Mouse (Mus musculus) CH12.LX (cell line): ENCODE measurements around the gene Syt5. TPM values are rescaled to one million over a fixed set of nuclear protein-coding genes. Genes with fewer than 3 reads are reported as not detected.
"Not testable (repeated sequence)": the region's sequence is repeated elsewhere in the genome, so short reads cannot be mapped to it uniquely, and the experiment has no call there.

Source experiments
- DNase-seq: peaks from one replicate; pipeline ENCODE4 v3.0.0-alpha.2; 2013; ENCODE audit errors: extremely low read depth
- H3K27ac ChIP-seq: 2 replicates; pipeline ENCODE4 v1.5.1; 2012; ENCODE audit warnings: low read depth, mild to moderate bottlenecking, control low read depth, moderate library complexity; ENCODE audit not compliant: insufficient read depth
- H3K27me3 ChIP-seq: replicated peaks from 2 replicates; pipeline ENCODE3; 2012; ENCODE audit warnings: inconsistent platforms
- H3K36me3 ChIP-seq, 2 experiments: replicated peaks in 1 of 2; 2 replicates each; pipeline versions ENCODE3 to v1.6.1; 2012; ENCODE audit warnings: inconsistent platforms in 1 of 2, low read length in 1 of 2, mild to moderate bottlenecking in 1 of 2, mixed read lengths in 1 of 2, moderate library complexity in 1 of 2; ENCODE audit not compliant: control insufficient read depth in 1 of 2, insufficient read depth in 1 of 2
- H3K4me1 ChIP-seq, 2 experiments: 2 replicates each; pipeline ENCODE4 v1.6.1; 2012; ENCODE audit warnings: inconsistent platforms in 1 of 2, moderate library complexity in 1 of 2; ENCODE audit not compliant: insufficient read depth in 2 of 2, control insufficient read depth in 1 of 2
- H3K4me2 ChIP-seq: 2 replicates; pipeline ENCODE4 v1.6.1; 2012; ENCODE audit warnings: low read depth, mild to moderate bottlenecking, control low read depth; ENCODE audit not compliant: poor library complexity, insufficient read depth, severe bottlenecking
- H3K4me3 ChIP-seq, 3 experiments: fragments of 150-350 bp in 1 of 3; sonication (generic) in 1 of 3; replicated peaks in 1 of 3; 2 replicates each; pipeline versions ENCODE3 to v1.5.1; 2011 to 2012; ENCODE audit warnings: low read depth in 2 of 3, low read length in 2 of 3, mild to moderate bottlenecking in 2 of 3, moderate library complexity in 2 of 3, control low read depth in 1 of 3, improper control_type of control experiment in 1 of 3, inconsistent platforms in 1 of 3, mixed read lengths in 1 of 3; ENCODE audit not compliant: poor library complexity in 1 of 3
- H3K79me2 ChIP-seq: replicated peaks from 2 replicates; pipeline ENCODE4 v1.6.1; 2012; ENCODE audit warnings: mild to moderate bottlenecking, moderate library complexity; ENCODE audit not compliant: control insufficient read depth, poor library complexity, insufficient read depth, severe bottlenecking; ENCODE audit errors: extremely low read depth
- H3K9ac ChIP-seq: 2 replicates; pipeline ENCODE4 v1.6.1; 2012; ENCODE audit warnings: low read depth, mild to moderate bottlenecking, control low read depth, moderate library complexity; ENCODE audit not compliant: insufficient read depth
- H3K9me3 ChIP-seq: replicated peaks from 2 replicates; pipeline ENCODE3; 2012; ENCODE audit warnings: low read length, inconsistent platforms, mixed read lengths
- BHLHE40 ChIP-seq: IDR thresholded peaks from 2 replicates; pipeline ENCODE4 v1.6.1; 2011; ENCODE audit warnings: mild to moderate bottlenecking, low read depth, low read length, improper control_type of control experiment
- CHD2 ChIP-seq: IDR thresholded peaks from 2 replicates; pipeline ENCODE4 v1.6.1; 2011; ENCODE audit warnings: low read length, improper control_type of control experiment
- CTCF ChIP-seq, 2 experiments: IDR thresholded peaks in 1 of 2; conservative IDR thresholded peaks in 1 of 2; 2 replicates each; pipeline ENCODE4 v1.5.1; 2011 to 2012; ENCODE audit warnings: low read depth in 2 of 2, low read length in 2 of 2, improper control_type of control experiment in 1 of 2, inconsistent platforms in 1 of 2, mild to moderate bottlenecking in 1 of 2, moderate library complexity in 1 of 2
- EP300 ChIP-seq: IDR thresholded peaks from 2 replicates; pipeline ENCODE4 v1.6.1; 2011; ENCODE audit warnings: low read length, improper control_type of control experiment
- KAT2A ChIP-seq: IDR thresholded peaks from 2 replicates; pipeline ENCODE4 v1.6.1; 2012; ENCODE audit warnings: low read length, improper control_type of control experiment, inconsistent platforms; ENCODE audit not compliant: insufficient replicate concordance
- MAX ChIP-seq: IDR thresholded peaks from 2 replicates; pipeline ENCODE4 v1.6.1; 2011; ENCODE audit warnings: low read length, improper control_type of control experiment
- MAZ ChIP-seq: IDR thresholded peaks from 2 replicates; pipeline ENCODE4 v1.6.1; 2012; ENCODE audit warnings: low read depth, mild to moderate bottlenecking, inconsistent platforms, low read length, improper control_type of control experiment, moderate library complexity
- MXI1 ChIP-seq: IDR thresholded peaks from 2 replicates; pipeline ENCODE4 v1.6.1; 2011; ENCODE audit warnings: mild to moderate bottlenecking, low read depth, low read length, improper control_type of control experiment
- MYC ChIP-seq: IDR thresholded peaks from 2 replicates; pipeline ENCODE4 v1.6.1; 2011; ENCODE audit warnings: low read depth, mild to moderate bottlenecking, improper control_type of control experiment, low read length
- PAX5 ChIP-seq: IDR thresholded peaks from 2 replicates; pipeline ENCODE4 v1.6.1; 2012; ENCODE audit warnings: low read length, inconsistent platforms, mixed read lengths
- POLR2AphosphoS2 ChIP-seq: IDR thresholded peaks from 2 replicates; pipeline ENCODE4 v1.6.1; 2011; ENCODE audit warnings: low read depth, low read length, improper control_type of control experiment
- RCOR1 ChIP-seq: conservative IDR thresholded peaks from 2 replicates; pipeline ENCODE4 v1.6.1; 2012; ENCODE audit warnings: low read depth, mild to moderate bottlenecking, inconsistent platforms, low read length, improper control_type of control experiment
- SIN3A ChIP-seq: IDR thresholded peaks from 2 replicates; pipeline ENCODE4 v1.6.1; 2012; ENCODE audit warnings: low read length, improper control_type of control experiment, inconsistent platforms
- UBTF ChIP-seq: IDR thresholded peaks from 2 replicates; pipeline ENCODE4 v1.6.1; 2012; ENCODE audit warnings: low read depth, mild to moderate bottlenecking, inconsistent platforms, low read length, improper control_type of control experiment, moderate library complexity
- USF2 ChIP-seq: conservative IDR thresholded peaks from 2 replicates; pipeline ENCODE4 v1.6.1; 2011; ENCODE audit warnings: low read depth, low read length, improper control_type of control experiment
- ZKSCAN1 ChIP-seq: IDR thresholded peaks from 2 replicates; pipeline ENCODE4 v1.6.1; 2012; ENCODE audit warnings: low read depth, inconsistent platforms, low read length, improper control_type of control experiment, borderline replicate concordance
- ZNF384 ChIP-seq: IDR thresholded peaks from 2 replicates; pipeline ENCODE4 v1.6.1; 2012; ENCODE audit warnings: low read depth, low read length, improper control_type of control experiment, inconsistent platforms
- dilution Hi-C: fragments of 300-500 bp; cut with MboI; formaldehyde crosslinking; loops from 2 replicates; pipeline ENCODE4 v1.14.3; 2020; ENCODE audit warnings: low sequenced_read_pairs; ENCODE audit not compliant: extremely low pct_unique_long_range_greater_than_20kb, extremely low pct_ligation_motif_present
- in situ Hi-C: fragments of 300-500 bp; cut with MboI; formaldehyde crosslinking; loops from 3 replicates; pipeline ENCODE4 v1.14.3; 2019; ENCODE audit warnings: low sequenced_read_pairs, low pct_ligation_motif_present, low pct_unique_long_range_greater_than_20kb, mixed read lengths
- polyA plus RNA-seq: library from polyadenylated mRNA; unstranded; fragments of >175 nt; gene quantifications from 2 replicates; pipeline ENCODE4 v1.2.1, GENCODE M21; 2012; ENCODE audit warnings: low read depth; ENCODE audit not compliant: insufficient read length
- total RNA-seq, 2 experiments: library from RNA; depleted of rRNA; stranded (reverse); fragments of 300-350 nt in 1 of 2; fragments of >200 nt in 1 of 2; gene quantifications; 2 replicates each; pipeline ENCODE4 v1.2.3; 2012 to 2014

Syt5 gene
- total and polyA plus RNA-seq, 3 experiments: 0.20 to 0.68 (median 0.30) TPM

- peak within 1 kb of the TSS in 1 of 3 experiments; percentile 37 for H3K4me3 ChIP-seq
- no peak within 1 kb of the TSS for H3K9ac ChIP-seq
- DNase-seq: no peak
Observed at GRCm38 (mm10) chr7:4532005-4532729, 15.2 kb downstream of the Syt5 start, which contains the start of gene Dnaaf3. TSS of gene Dnaaf3 (minus strand) at chr7:4532453.

DNA sequence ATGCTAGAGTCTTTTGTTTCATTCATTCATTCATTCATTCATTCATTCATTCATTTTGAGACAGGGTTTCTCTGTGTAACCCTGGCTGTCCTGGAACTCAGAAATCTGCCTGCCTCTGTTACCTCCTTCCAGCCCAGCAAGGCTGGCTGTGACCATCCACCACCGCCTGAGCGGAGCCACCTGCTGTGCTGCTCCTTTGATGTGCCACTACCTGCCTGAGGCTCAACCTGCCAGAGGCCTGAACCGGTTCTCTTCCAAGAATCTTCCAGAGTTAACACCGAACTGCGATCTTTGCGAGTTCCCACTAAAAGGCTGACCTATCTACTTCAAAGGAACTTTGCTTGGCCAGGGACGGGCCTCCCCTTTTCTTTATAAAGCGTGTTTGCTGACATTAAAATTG is 17.2 kb downstream of the Syt5 start:
- H3K27ac ChIP-seq, H3K36me3 ChIP-seq, H3K4me3 ChIP-seq, in situ Hi-C loops, H3K4me2 ChIP-seq, DNase-seq, dilution Hi-C loops, H3K79me2 ChIP-seq, H3K9me3 ChIP-seq, H3K9ac ChIP-seq: not testable (repeated sequence)
- Histone ChIP-seq H3K4me1 (peaks cover 7 to 12% of the 10 kb centered on the region in 2 experiments), H3K27me3 (peaks cover 20% of the 10 kb centered on the region)

More at GRCm38 (mm10) chr7:4532005-4532729, 15.2 kb downstream of the Syt5 start, which contains the start of gene Dnaaf3:
- H3K27ac ChIP-seq: no peak within 1 kb of the TSS
- dilution Hi-C loops: no loop called here
- peaks cover 7 to 8% of the 10 kb centered on the region in 2 experiments for H3K4me1 ChIP-seq
- H3K36me3 ChIP-seq: no peaks in the 10 kb centered on the region
- no peaks in the 10 kb centered on the region for H3K79me2 ChIP-seq
- H3K9me3 ChIP-seq: no peaks in the 10 kb centered on the region
- in situ Hi-C loops: no loop called here
- peak within 1 kb of the TSS; percentile 4 for H3K4me2 ChIP-seq
- TF ChIP-seq PAX5: no peak
- TF ChIP-seq MXI1: peak; percentile 61; the same call in 1 of the 2 replicates
- TF ChIP-seq CHD2: 0 out of 2 replicates have a peak, but pooled peaks have one; percentile 49
- peaks cover 32% of the 10 kb centered on the region for H3K27me3 ChIP-seq

DNA sequence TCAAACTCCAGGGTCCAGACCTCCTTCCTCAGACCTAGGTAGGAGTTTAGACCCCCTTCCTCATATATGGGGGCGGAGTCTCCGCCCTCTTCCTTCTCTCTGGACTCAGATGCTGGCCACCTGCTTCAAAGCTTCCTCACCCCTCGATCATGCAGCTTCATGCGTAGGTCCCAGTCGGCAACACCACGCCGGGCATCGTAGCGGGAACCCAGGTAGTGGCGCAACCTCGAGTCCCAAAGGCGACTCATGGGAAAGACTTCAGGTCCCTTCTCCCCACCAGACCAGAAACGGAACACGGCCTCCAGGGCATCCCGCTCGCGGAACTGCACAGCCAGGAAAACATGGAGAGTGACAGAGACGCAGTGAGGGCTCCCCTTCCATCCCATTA is 20.0 kb downstream of the Syt5 start:
- dilution Hi-C loops: no loop called here
- peak overlapping the region; percentile 40; the same call in 1 of the 2 replicates for H3K4me2 ChIP-seq
- no peak; the same call in 1 of the 2 replicates for TF ChIP-seq SIN3A
- TF ChIP-seq MYC: no peak
- no peak for TF ChIP-seq ZNF384
- no peak for TF ChIP-seq MAX
- TF ChIP-seq KAT2A: no peak
- no peak for TF ChIP-seq ZKSCAN1
- no peak for TF ChIP-seq UBTF
- no peak for TF ChIP-seq CTCF (conservative IDR thresholded peaks at IDR 0.05 in 1 of 2, IDR thresholded peaks at IDR 0.05 in 1 of 2; ENCODE audit: low read depth in 2 of 2, low read length in 2 of 2)
- no peak for TF ChIP-seq RCOR1
- TF ChIP-seq EP300: no peak
- TF ChIP-seq USF2: no peak
- TF ChIP-seq MAZ: no peak
- TF ChIP-seq POLR2AphosphoS2: no peak
- no peak for TF ChIP-seq BHLHE40
- TF ChIP-seq, all 38 proteins: peak for 0
- Histone ChIP-seq H3K9ac (no peak overlapping the region), H3K79me2 (no peaks in the 10 kb centered on the region), H3K4me3 (peak overlapping the region in 2 of 3 experiments; percentile 30 to 52), H3K36me3 (no peaks in the 10 kb centered on the region), H3K27ac (no peak overlapping the region), H3K9me3 (no peaks in the 10 kb centered on the region), H3K4me1 (peaks cover 7 to 12% of the 10 kb centered on the region in 2 experiments), H3K27me3 (peaks cover 4% of the 10 kb centered on the region)
- DNase-seq: no peak
- in situ Hi-C loops: loop anchor here (5.0 kb wide), 1 partner anchor 50 kb away; no protein-coding TSS in a partner anchor
